Mouse (Mus musculus): ENCODE results near the gene Fbxo40. TPM values are rescaled to one million over a fixed set of nuclear protein-coding genes. Genes with fewer than 3 reads are reported as not detected.

Gene Fbxo40
- polyA plus RNA-seq, 1 experiment from 2014 or later = 0.18 TPM

GRCm38 (mm10) chr16:36929216-36929615 lies 61.1 kb downstream of the Fbxo40 start:
- no peak overlapping the region for H3K4me3 ChIP-seq (ENCODE audit: low read depth, low read length)
- ATAC-seq (no peak), DNase-seq (ENCODE audit: low spot score) (no peak)
- WGBS = 96% methylated on average over 7 of the region's 7 CpGs
- H3K9me3 ChIP-seq (replicated peaks; ENCODE audit: control insufficient read depth, low read length) = no peaks in the 10 kb centered on the region
- no peaks in the 10 kb centered on the region for H3K4me1 ChIP-seq (ENCODE audit: control insufficient read depth, insufficient read depth, low read length)
- no peak overlapping the region for H3K9ac ChIP-seq (ENCODE audit: low read length)
- H3K27ac ChIP-seq (ENCODE audit: low read depth, low read length) = no peak overlapping the region
- peaks cover 86% of the 10 kb centered on the region for H3K36me3 ChIP-seq (ENCODE audit: control insufficient read depth, insufficient read depth, low read length)
- H3K4me2 ChIP-seq (ENCODE audit: low read length) = no peak overlapping the region
- H3K27me3 ChIP-seq (replicated peaks; ENCODE audit: control insufficient read depth, insufficient read depth, low read length) = no peaks in the 10 kb centered on the region

GRCm38 (mm10) chr16:36928106-36928500 lies 62.2 kb downstream of the Fbxo40 start:
- Histone ChIP-seq H3K4me1 (ENCODE audit: control insufficient read depth, insufficient read depth, low read length) (no peaks in the 10 kb centered on the region), H3K27ac (ENCODE audit: low read depth, low read length) (no peak overlapping the region), H3K36me3 (ENCODE audit: control insufficient read depth, insufficient read depth, low read length) (peaks cover 86% of the 10 kb centered on the region), H3K9ac (ENCODE audit: low read length) (no peak overlapping the region), H3K9me3 (replicated peaks; ENCODE audit: control insufficient read depth, low read length) (no peaks in the 10 kb centered on the region), H3K4me2 (ENCODE audit: low read length) (no peak overlapping the region), H3K27me3 (replicated peaks; ENCODE audit: control insufficient read depth, insufficient read depth, low read length) (no peaks in the 10 kb centered on the region), H3K4me3 (ENCODE audit: low read depth, low read length) (no peak overlapping the region)
- ATAC-seq (no peak), DNase-seq (ENCODE audit: low spot score) (no peak)
- 94% methylated on average over 8 of the region's 8 CpGs for WGBS

- Histone ChIP-seq H3K9ac (ENCODE audit: low read length) (no peak overlapping the region), H3K9me3 (replicated peaks; ENCODE audit: control insufficient read depth, low read length) (no peaks in the 10 kb centered on the region), H3K4me3 (ENCODE audit: low read depth, low read length) (no peak overlapping the region), H3K27ac (ENCODE audit: low read depth, low read length) (no peak overlapping the region), H3K36me3 (ENCODE audit: control insufficient read depth, insufficient read depth, low read length) (peaks cover 81% of the 10 kb centered on the region), H3K4me1 (ENCODE audit: control insufficient read depth, insufficient read depth, low read length) (no peaks in the 10 kb centered on the region), H3K27me3 (replicated peaks; ENCODE audit: control insufficient read depth, insufficient read depth, low read length) (no peaks in the 10 kb centered on the region), H3K4me2 (ENCODE audit: low read length) (no peak overlapping the region)
- 89% methylated on average over 10 of the region's 10 CpGs for WGBS
- ATAC-seq (no peak), DNase-seq (ENCODE audit: low spot score) (no peak)
These were observed 62.7 kb downstream of the Fbxo40 start for GRCm38 (mm10) chr16:36927495-36928105.

GRCm38 (mm10) chr16:36926514-36927447 lies 63.5 kb downstream of the Fbxo40 start:
- H3K4me1 ChIP-seq (ENCODE audit: control insufficient read depth, insufficient read depth, low read length) = no peaks in the 10 kb centered on the region
- H3K36me3 ChIP-seq (ENCODE audit: control insufficient read depth, insufficient read depth, low read length) = peaks cover 73% of the 10 kb centered on the region
- H3K9ac ChIP-seq (ENCODE audit: low read length) = no peak overlapping the region
- no peak overlapping the region for H3K4me3 ChIP-seq (ENCODE audit: low read depth, low read length)
- no peaks in the 10 kb centered on the region for H3K9me3 ChIP-seq (replicated peaks; ENCODE audit: control insufficient read depth, low read length)
- DNase-seq (ENCODE audit: low spot score) = no peak
- H3K4me2 ChIP-seq (ENCODE audit: low read length) = no peak overlapping the region
- no peak overlapping the region for H3K27ac ChIP-seq (ENCODE audit: low read depth, low read length)
- no peak for ATAC-seq
- H3K27me3 ChIP-seq (replicated peaks; ENCODE audit: control insufficient read depth, insufficient read depth, low read length) = no peaks in the 10 kb centered on the region
- WGBS = 91% methylated on average over 10 of the region's 10 CpGs

GRCm38 (mm10) chr16:36925797-36926196 lies 64.5 kb downstream of the Fbxo40 start:
- Histone ChIP-seq H3K9ac (ENCODE audit: low read length) (no peak overlapping the region), H3K4me2 (ENCODE audit: low read length) (no peak overlapping the region), H3K36me3 (ENCODE audit: control insufficient read depth, insufficient read depth, low read length) (peaks cover 75% of the 10 kb centered on the region), H3K4me1 (ENCODE audit: control insufficient read depth, insufficient read depth, low read length) (no peaks in the 10 kb centered on the region), H3K27ac (ENCODE audit: low read depth, low read length) (no peak overlapping the region), H3K4me3 (ENCODE audit: low read depth, low read length) (no peak overlapping the region), H3K9me3 (replicated peaks; ENCODE audit: control insufficient read depth, low read length) (no peaks in the 10 kb centered on the region), H3K27me3 (replicated peaks; ENCODE audit: control insufficient read depth, insufficient read depth, low read length) (no peaks in the 10 kb centered on the region)
- ATAC-seq (no peak), DNase-seq (ENCODE audit: low spot score) (no peak)
- WGBS = 88% methylated on average over 6 of the region's 6 CpGs

- no peaks in the 10 kb centered on the region for H3K9me3 ChIP-seq (replicated peaks; ENCODE audit: control insufficient read depth, low read length)
- no peaks in the 10 kb centered on the region for H3K27me3 ChIP-seq (replicated peaks; ENCODE audit: control insufficient read depth, insufficient read depth, low read length)
- 91% methylated on average over 6 of the region's 6 CpGs for WGBS
- no peaks in the 10 kb centered on the region for H3K4me1 ChIP-seq (ENCODE audit: control insufficient read depth, insufficient read depth, low read length)
- H3K27ac ChIP-seq (ENCODE audit: low read depth, low read length) = no peak overlapping the region
- H3K4me3 ChIP-seq (ENCODE audit: low read depth, low read length) = no peak overlapping the region
- H3K9ac ChIP-seq (ENCODE audit: low read length) = no peak overlapping the region
- no peak for ATAC-seq
- DNase-seq (ENCODE audit: low spot score) = no peak
- peaks cover 71% of the 10 kb centered on the region for H3K36me3 ChIP-seq (ENCODE audit: control insufficient read depth, insufficient read depth, low read length)
- no peak overlapping the region for H3K4me2 ChIP-seq (ENCODE audit: low read length)
These were observed 64.9 kb downstream of the Fbxo40 start for GRCm38 (mm10) chr16:36925351-36925750.

- 95% methylated on average over 8 of the region's 8 CpGs for WGBS
- no peak overlapping the region for H3K9ac ChIP-seq (ENCODE audit: low read length)
- no peak overlapping the region for H3K4me3 ChIP-seq (ENCODE audit: low read depth, low read length)
- no peaks in the 10 kb centered on the region for H3K27me3 ChIP-seq (replicated peaks; ENCODE audit: control insufficient read depth, insufficient read depth, low read length)
- DNase-seq (ENCODE audit: low spot score) (no peak), ATAC-seq (no peak)
- no peaks in the 10 kb centered on the region for H3K4me1 ChIP-seq (ENCODE audit: control insufficient read depth, insufficient read depth, low read length)
- H3K9me3 ChIP-seq (replicated peaks; ENCODE audit: control insufficient read depth, low read length) = no peaks in the 10 kb centered on the region
- H3K4me2 ChIP-seq (ENCODE audit: low read length) = no peak overlapping the region
- peaks cover 69% of the 10 kb centered on the region for H3K36me3 ChIP-seq (ENCODE audit: control insufficient read depth, insufficient read depth, low read length)
- H3K27ac ChIP-seq (ENCODE audit: low read depth, low read length) = no peak overlapping the region
These were observed 66.0 kb downstream of the Fbxo40 start for GRCm38 (mm10) chr16:36924312-36924711.

GRCm38 (mm10) chr16:36921980-36922379 lies 68.3 kb downstream of the Fbxo40 start:
- Histone ChIP-seq H3K27ac (ENCODE audit: low read depth, low read length) (no peak overlapping the region), H3K4me1 (ENCODE audit: control insufficient read depth, insufficient read depth, low read length) (no peaks in the 10 kb centered on the region), H3K9ac (ENCODE audit: low read length) (no peak overlapping the region), H3K27me3 (replicated peaks; ENCODE audit: control insufficient read depth, insufficient read depth, low read length) (no peaks in the 10 kb centered on the region), H3K4me3 (ENCODE audit: low read depth, low read length) (no peak overlapping the region), H3K9me3 (replicated peaks; ENCODE audit: control insufficient read depth, low read length) (no peaks in the 10 kb centered on the region), H3K4me2 (ENCODE audit: low read length) (no peak overlapping the region), H3K36me3 (ENCODE audit: control insufficient read depth, insufficient read depth, low read length) (peaks cover 67% of the 10 kb centered on the region)
- 94% methylated on average over 6 of the region's 6 CpGs for WGBS
- ATAC-seq (no peak), DNase-seq (ENCODE audit: low spot score) (no peak)

- no peak overlapping the region for H3K27ac ChIP-seq (ENCODE audit: low read depth, low read length)
- WGBS = 93% methylated on average over 8 of the region's 8 CpGs
- H3K4me3 ChIP-seq (ENCODE audit: low read depth, low read length) = no peak overlapping the region
- no peak overlapping the region for H3K9ac ChIP-seq (ENCODE audit: low read length)
- DNase-seq (ENCODE audit: low spot score) (no peak), ATAC-seq (no peak)
- no peak overlapping the region for H3K4me2 ChIP-seq (ENCODE audit: low read length)
- no peaks in the 10 kb centered on the region for H3K27me3 ChIP-seq (replicated peaks; ENCODE audit: control insufficient read depth, insufficient read depth, low read length)
- no peaks in the 10 kb centered on the region for H3K9me3 ChIP-seq (replicated peaks; ENCODE audit: control insufficient read depth, low read length)
- peaks cover 67% of the 10 kb centered on the region for H3K36me3 ChIP-seq (ENCODE audit: control insufficient read depth, insufficient read depth, low read length)
- H3K4me1 ChIP-seq (ENCODE audit: control insufficient read depth, insufficient read depth, low read length) = no peaks in the 10 kb centered on the region
These were observed 69.1 kb downstream of the Fbxo40 start for GRCm38 (mm10) chr16:36921067-36921613.
